Mouse (Mus musculus) thymus, adult 18-20 months (tissue): ENCODE results near the gene Pigu.

Experiments used
- DNase-seq, 2 experiments: peaks; one replicate each; pipeline ENCODE4 v3.0.0; 2022; ENCODE audit warnings: mixed read lengths in 2 of 2

Gene Pigu

DNA sequence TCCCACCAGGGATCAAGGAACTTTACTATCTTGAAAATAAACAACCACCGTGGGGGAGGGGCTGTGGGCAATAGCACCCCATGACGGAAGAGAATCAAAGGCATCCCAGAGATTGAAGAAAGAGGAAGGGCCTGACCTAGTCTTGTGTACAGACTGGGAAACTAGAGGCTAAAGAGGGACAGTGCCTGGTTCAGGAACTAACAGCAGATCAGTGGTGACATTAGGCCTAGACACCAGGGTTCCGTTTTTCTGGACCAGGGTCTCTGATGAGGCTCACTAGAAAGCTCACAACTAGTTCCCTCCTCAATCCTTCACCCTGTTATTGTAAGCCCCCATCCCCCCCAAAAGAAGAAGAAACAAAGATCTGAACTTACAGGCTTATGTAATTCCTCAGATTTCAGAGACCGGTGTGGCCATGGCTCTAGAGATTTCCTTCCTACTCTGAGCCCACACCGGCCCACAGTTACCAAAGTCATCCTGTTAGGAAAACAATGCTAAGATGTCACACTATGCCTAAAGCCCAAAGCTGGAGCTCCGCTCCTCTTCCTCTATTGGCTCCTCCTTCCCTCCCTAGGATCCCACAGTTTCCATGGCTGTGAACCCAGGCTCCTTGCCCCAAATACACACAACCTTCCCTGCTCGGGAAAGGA lies 10.5 kb upstream of the Pigu start:
- no peak for DNase-seq

DNA sequence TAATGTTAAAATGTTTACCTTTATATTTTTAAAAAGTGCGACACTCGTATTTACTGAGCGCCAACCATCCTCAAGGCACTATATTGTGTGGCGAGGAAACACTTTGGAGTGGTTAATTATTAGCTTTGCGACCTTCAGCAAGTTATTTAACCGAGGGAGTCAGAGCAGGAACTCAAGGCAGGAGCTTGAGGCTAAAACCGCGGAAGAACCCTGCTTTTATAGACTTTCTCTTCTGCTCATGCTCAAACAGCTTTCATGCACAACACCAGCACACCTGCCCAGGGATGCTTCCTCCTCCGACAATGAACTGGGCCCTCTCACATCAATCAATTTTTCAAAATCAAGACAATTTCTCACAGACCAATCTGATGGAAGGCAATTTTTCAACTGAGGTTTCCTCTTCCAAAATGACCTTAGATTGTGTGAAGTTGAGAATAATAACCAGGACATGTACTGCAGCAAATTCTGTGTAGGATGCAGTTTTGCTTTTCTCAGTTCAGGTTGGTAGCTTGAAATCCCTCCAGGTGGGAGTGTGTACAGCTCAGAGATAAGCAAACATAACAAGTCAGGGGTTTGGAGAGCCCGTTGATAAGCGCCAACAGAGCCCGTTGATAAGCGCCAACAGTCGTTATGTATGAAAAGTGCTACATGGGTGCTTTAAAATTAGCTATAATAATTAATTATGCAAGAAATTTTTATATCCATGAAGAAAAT lies 613 bp upstream of the Pigu start:
- no peak for DNase-seq

DNA sequence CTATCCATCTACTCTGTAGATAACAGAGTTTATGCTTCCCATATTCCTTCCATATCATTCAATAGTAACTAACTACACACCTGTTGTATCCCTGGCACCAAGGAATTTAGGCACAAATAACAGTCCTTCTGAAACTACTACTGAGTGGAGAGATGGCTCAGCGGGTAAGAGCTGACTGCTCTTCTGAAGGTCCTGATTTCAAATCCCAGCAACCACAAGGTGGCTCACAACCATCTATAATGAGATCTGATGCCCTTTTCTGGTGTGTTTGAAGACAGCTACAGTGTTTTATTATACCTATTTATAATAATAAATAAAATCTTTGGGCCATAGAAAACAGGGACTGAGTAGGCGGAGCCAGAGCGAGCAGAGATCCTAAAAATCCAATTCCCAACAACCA lies 2.8 kb downstream of the Pigu start:
- DNase-seq: no peak

DNA sequence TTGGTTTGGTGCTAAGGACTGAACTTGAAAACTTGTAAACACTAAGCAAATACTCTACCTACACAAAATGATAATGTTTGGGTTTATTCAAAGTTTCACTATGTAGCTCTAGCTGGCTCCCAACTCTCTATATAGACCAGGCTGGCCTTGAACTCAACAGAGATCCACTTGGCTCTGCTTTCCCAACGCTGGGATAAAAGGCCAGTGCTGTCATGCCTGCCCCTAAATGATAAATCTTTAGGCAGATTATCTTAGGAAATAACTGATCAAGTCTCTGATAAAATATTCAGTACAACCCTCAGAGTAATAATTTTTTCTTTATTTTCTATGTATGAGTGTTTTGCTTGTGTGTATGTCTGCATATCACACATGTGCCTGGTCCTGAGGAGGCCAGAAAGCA lies 10.6 kb downstream of the Pigu start:
- DNase-seq: no peak

DNA sequence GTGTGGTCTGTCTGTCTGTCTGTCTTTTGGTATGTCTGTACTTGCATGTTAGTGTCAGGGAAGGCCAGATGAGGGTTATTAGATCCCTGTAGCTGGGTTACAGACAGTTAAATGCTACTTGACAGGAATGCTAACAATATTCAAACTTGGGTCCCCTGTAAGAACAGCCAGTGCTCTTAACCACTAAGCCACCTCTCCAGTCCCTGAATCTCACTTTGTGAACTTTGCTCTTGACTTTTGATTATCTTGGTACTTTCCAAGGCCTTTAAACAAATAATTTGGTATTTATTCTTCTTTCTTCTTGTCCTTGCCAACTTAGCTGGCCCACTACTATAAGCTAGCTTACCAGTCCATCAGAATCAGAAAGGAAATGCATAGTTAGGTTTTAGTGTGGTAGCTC lies 17.1 kb downstream of the Pigu start:
- DNase-seq: no peak

DNA sequence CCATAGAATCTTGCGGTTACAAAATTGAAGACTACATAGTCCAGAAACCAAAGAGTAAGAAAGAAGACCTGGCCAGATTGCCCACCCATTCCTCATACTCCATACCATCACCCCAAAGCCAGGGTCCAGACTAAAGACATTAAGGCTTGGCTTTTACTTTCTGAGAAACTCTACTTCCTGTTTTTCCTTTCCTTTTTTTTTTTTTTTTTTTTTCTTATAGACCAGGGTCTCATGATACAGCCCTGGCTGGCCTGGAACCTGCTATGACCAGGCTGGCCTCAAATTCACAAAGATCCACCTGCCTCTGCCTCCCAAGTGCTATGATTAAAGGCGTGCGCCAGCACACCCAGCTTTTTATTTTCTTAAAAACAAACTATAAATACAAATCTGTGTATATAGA lies 21.0 kb downstream of the Pigu start:
- no peak for DNase-seq

DNA sequence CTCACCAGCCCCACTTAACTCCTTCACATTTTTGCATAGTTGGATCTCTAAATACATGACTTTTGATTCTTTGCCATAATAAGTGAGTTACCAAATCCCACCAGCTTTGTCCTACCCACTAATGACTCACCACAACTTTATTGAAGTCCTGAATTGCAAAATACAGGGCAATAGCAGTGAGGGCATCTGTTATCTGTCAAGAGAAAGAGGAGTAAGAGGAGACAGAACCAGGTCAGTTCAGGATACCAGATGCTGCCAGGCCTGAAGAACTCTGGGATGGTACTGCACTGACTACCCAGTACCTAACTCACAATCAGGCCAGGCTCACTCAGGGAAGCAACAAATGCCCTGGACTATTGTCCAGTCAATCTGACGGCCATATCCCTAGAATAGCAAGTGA lies 22.0 kb downstream of the Pigu start:
- no peak for DNase-seq

DNA sequence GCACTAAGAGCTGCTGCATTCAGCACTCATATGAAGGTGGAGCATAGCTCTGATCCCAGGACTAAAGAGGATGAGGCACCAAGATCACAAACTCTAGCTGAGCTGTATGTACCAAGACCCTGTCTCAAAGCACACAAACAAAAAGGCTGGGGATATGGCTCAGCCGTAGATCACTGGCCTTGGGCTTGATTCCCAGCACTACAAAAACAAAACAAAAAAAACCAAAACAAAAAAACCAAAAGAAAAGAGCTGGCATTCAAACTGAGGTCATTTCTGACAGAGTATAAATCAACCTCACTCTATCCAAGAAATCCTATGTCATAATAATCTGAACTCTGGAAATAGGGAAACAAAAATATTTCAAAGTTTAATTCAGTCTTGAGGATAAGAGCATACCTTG lies 23.8 kb downstream of the Pigu start:
- no peak for DNase-seq

DNA sequence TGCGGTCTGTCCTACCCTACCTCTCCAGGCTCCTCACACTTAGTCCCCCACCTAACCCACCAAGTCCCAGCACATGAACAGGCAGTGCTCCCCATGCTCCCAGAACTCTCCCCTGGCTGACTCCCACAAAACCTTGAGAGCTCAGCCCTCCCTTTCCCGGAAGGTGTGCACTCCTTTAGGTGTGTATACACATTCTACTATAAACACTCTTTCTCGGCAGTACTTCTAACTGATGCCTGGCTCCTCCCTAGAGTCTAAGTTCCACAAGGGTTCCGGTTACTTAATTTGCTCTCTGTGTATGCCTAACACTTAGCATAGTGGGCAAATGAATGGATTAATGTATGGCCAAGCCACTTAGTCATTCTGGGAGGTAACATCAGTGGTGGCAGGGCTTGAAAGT lies 25.9 kb downstream of the Pigu start:
- no peak for DNase-seq

DNA sequence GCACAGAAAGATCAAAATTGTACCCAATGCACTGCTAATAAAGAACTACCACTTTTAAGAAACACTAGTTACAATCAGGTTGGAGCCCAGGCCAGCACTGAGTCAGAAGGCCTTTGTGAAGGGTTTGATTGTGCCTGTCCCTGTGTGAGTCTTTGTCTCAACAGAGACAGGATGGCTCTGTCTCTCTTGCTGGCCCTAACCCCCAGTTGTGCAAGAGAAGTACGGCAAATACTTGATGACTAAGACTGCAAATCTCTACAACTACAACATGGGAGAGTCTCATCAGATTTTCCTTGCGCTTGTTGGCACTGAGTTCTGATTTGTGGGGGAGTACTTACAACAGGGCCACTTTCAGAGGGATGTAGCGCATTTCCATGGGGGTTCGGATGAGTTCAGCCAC lies 26.4 kb downstream of the Pigu start:
- DNase-seq: no peak

DNA sequence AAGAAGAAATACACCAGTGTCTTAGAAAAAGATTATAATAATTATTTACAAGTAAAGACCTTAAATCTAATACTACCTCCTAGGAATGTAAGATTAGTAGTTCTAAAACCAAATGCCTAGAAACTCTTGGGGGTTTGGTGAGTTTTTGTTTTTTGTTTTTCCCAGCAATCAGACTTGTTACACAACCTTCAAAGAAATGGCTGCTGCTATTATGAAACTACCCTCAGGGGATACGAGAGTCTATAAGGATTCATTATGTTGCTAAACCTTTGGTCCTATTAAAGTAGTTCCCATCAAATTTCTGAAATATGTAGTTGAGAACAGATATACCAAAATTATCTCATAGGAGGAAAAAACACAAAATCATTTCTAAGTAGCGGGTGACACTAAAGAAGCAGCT lies 27.5 kb downstream of the Pigu start:
- DNase-seq: no peak

DNA sequence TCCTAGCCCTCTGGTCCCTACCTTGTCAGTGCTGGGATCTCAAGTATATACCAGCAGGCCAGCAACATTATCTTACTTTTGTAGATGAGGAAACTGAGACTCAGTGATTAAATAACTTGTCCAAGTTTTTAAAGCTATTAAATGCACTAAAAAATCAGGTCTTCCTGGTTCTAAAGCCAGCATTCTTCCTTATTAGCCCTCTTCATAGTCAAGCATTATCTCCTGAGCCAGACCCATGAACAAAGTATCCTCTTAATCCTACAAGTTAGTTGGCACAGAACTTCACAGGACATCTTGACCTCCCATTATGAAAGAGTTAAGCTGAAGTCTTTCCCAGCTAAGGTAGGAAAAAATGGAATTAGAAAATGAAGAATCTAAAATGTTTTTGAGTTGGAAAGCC lies 28.3 kb downstream of the Pigu start:
- DNase-seq: no peak

DNA sequence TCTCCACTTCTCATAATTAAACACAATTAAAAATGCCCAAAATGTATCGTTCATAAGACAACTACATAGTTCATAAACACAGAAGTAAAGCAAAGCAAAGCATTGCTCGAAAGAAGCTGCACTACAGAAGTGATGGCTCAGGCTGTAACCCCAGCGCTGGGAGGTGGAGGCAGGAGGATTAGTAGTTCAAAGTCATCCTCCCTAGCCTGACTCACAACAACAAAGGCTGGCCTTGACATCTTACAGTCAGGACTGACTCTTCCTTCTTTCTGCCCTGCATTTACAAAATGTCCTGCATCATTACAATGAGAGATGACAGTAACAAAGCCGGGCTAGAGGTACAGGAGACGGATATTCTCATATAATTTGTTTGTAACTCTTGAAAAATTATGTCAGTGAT lies 29.3 kb downstream of the Pigu start:
- DNase-seq: no peak

DNA sequence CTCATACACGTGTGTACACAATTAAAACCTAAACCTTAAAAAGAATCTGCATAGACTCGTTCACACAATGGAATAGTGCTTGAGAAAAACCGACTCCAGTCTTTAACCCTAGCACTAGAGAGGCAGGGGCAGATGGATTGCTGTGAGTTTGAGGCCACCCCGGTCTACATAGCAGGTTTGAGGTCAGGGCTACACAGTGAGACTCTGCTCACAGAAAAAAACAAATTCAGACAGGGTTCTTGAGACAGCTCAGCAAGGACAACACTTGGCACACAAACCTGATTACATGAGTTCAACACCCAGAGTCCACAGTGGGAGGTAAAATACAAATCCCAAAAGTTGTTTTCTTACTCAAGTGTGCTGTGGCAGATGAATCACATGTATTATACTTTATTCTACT lies 31.2 kb downstream of the Pigu start:
- no peak for DNase-seq

DNA sequence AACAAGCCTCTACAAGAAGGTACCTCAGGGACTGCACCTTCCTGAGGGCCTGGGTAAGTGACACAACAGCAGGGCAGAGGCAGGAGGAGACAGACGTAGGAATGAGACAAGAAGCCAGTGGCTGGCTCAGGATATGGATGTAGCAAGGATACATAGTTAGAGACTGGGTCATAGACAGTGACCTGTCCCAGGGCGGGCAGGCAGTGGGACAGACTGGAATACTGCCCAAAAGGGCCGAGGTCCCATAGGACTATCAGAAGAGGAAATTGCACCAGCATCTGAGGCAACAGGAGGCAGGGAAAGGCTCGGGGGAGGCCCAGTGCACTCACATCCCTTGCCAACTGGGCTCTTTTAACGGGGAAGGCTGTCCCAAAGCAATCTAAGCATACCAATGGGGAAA lies 36.6 kb downstream of the Pigu start:
- DNase-seq: no peak

DNA sequence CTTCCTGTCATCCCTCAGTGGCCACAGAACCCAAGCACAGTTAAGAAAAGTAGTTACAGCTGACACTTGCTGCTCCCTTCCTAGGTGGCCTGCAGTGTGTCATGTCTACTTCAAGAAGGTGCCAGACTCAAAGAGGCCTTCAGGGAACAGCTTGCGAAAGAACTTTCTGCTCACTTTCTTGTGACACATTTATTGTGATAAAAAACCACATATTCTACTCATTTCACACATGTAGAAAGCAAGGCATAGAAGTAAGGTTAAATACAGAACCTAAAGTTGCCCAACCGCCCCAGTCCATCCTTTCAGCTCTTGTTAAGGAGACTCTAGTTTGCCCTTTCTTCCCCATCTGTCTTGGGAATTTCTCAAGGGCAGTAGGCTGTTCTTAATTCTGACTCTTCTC lies 38.6 kb downstream of the Pigu start:
- no peak for DNase-seq

DNA sequence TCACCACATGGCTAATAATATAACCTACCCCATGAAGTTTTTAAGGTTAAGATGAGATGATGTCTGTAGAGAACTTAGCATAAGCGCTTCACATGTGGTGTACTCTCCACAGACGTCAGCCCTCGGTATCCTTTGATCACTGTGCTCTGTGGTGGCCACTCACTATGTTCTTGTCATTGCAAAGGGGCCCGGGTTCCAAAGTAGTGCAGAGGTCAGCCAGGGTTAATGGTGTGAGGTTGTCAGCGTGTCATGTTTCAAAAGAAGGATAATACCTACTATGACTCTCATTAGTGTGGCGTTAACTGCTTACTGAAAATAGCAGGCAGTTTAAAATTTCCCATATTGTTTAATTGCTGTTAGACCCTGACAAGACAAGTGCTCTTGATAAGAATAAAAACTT lies 43.6 kb downstream of the Pigu start:
- DNase-seq: no peak

DNA sequence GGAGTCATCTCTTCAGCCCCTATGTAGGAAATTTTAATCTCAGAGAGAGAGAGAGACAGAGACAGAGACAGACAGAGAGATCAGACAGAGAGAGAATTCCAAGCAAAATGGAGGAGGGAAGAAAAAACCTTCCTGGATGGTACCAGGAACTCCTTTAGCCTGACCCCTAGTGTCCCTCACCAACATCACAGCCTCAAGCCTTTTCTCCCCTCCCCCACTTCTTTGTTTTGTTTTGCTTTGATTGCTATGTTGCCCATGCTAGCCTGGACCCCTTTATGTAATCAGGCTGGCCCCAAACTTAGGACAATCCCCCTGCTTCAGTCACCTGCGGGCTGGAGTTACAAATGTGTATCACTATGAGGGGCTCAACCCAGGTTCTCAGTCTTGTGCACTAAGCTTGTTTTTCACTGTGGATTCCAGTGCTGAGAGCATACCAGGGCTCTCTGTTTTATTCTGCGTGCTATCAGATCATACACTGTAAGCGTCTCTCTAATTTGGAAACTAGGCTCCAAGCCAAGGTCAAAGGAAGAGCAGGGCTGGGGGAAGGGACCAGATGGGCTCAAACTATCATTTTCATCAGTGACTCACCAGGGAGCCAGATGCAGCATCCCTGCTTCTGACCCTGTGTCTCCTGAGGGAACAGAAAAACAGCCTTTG lies 48.2 kb downstream of the Pigu start:
- no peak for DNase-seq

DNA sequence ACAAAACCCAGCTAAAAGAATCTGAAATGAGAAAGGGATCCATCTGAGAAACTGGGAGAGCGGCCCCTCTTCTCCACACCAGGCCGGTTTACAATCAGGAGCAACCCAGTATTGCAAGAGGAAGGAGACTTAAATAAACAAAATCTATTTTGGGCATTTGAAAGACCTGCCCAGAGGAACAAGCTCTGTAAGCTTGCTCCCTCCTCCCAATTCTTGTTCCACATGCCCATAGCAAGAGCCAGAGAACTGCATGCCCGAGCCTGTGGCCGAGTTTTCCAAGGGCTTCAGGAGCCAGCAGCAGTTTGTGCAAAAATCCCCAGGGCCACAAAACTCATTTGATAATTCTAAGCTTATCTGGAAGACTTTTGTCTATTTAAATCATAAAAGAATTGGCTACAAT lies 57.7 kb downstream of the Pigu start:
- DNase-seq: no peak

DNA sequence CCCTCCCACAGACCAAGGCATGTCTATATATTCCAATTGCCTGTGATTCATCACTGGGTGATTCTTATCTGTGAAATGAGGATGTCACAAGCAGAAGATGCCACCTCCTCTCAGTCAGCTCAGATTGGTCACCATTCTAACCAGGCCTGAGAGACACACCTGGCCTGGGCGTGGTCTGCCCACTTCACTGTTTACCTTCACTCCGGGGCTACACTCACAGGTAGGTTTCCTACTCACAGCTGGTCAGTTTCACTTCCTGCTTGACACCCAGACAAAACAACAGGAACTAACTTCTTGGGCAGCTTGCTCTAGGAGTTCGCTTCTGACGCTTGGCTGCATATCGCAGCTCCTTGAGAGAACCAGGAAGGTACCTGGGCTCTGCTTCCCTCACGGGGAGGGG lies 61.8 kb downstream of the Pigu start:
- no peak for DNase-seq

DNA sequence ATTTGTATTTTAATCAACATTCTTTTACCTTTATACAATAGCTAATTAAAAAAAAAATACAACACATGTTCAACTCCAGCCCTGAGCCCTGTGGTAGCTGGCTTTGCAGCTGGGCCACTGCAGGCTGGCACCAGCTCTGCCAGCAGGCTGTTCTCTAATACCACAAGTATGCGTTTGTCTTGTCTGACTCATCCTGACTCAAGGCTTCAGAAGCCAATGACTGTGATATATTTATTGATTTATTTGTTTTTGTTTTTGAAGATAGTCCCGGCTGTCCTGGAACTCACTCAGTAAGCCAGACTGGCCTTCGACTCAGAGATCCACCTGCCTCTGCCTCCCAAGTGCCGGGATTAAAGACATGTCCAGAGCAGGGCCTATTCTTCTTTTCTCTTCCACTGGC lies 63.3 kb downstream of the Pigu start:
- no peak for DNase-seq

DNA sequence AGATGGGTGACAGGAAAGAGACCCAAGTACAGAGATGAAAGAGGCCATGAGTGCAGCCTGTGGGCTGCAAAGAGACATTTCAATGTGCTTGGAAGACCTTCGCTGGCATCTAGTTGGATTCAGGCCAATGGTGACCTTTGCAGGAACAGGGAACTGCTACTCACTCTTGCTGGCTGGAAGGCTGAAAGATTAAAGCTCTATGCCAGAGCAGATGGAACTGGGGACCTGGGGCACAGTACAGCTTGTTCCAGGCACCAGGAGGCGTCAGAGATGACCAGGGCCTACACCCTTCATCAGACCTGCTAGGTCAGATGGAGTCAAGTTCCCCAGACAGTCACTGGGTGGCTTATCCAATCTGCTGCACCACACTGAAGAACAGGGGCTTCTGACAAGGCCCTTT lies 63.8 kb downstream of the Pigu start:
- no peak for DNase-seq

DNA sequence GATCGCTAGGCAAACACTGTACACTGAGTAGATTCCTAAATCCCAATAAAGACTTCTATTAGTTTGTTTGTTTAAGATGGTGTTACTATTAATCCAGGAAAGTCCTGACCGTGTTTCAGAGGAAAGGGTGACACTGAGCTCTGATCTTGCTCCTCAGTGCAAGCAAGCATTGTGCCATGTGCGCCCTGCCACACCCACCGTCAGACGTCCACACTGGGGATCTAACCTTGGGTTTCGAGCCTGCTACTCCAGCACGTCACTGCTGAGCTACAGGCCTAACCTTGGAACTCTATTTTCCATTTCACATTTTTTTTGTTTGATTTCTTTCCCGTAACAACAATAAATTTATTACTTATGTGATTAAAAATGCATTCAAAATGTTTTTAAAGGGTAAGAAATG lies 67.2 kb downstream of the Pigu start:
- no peak for DNase-seq

DNA sequence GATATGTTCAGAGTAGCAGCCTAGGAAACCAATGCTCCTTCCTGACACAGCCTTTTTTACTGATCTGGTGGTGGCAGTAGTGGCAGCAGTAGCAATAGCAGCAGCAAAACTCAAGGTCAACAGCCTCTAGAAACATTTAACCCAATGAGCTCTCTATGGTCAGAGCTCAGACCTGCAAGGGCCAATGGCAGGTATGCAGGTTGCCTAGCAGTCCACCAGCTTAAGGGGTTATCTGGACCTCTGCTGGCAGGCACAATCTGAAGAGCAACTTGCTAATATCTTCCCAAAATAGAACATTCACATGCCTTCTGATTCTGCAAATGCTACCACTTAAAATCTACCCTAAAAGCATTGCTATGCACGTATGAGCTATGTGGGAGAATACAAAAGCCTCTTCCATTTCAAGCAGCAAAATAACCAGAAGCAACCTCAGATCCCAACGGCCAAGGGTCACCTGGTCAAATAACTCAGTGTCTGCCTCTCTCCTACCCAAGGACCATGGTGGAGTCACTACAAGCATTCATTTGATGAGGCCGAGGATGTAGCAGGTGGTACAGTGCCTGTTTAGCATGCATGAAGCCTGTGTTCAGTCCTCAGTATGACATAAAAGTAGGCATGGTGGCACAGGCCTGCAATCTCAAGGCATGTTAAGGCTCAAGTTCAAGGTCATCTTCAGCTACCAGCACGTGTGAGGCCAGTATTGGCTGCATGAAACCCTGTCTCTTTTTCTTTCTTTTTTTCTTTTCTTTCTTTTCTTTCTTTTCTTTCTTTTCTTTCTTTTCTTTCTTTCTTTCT lies 69.6 kb downstream of the Pigu start:
- no peak for DNase-seq
